In genomic region chr5:29230481-29230880, GRCm38 (mm10) we compare ENCODE assay signal across 34 mouse cellular contexts.
"Had no signal": no experiment of that assay in that cellular context is flagged by ENCODE, and none has a peak within 500 bp of the region (broad histone marks: within the 10 kb centered on the region; RNA-seq: fewer than 3 reads in every experiment).

No protein-coding gene starts in this region.

- H3K27me3 ChIP-seq: heart, embryonic 12.5 days; heart, embryonic 13.5 days; heart, embryonic 15.5 days; hindbrain, embryonic 12.5 days; hindbrain, embryonic 13.5 days; hindbrain, embryonic 15.5 days; intestine, embryonic 15.5 days; kidney, embryonic 15.5 days had no signal

- H3K9ac ChIP-seq: heart, embryonic 12.5 days; heart, embryonic 13.5 days; heart, embryonic 15.5 days; hindbrain, embryonic 12.5 days; hindbrain, embryonic 13.5 days; hindbrain, embryonic 14.5 days; hindbrain, embryonic 15.5 days; intestine, embryonic 15.5 days; kidney, embryonic 15.5 days had no signal

- ATAC-seq: hindbrain, embryonic 16.5 days; hindbrain, postnatal 0 days; inflammation-experienced regulatory T-cells, adult 6 months; intestine, embryonic 15.5 days; intestine, embryonic 16.5 days; intestine, postnatal 0 days had no signal

- H3K4me3 ChIP-seq: heart, embryonic 12.5 days; heart, embryonic 13.5 days; heart, embryonic 15.5 days; hindbrain, embryonic 10.5 days; hindbrain, embryonic 12.5 days; hindbrain, embryonic 13.5 days; hindbrain, embryonic 15.5 days; intestine, embryonic 15.5 days; kidney, embryonic 15.5 days; layer of hippocampus, adult 2 months; left cerebral cortex, adult 2 months had no signal

- H3K27ac ChIP-seq: heart, embryonic 13.5 days; heart, embryonic 15.5 days; hindbrain, embryonic 10.5 days; hindbrain, embryonic 12.5 days; hindbrain, embryonic 13.5 days; hindbrain, embryonic 14.5 days; hindbrain, embryonic 15.5 days; hindbrain, postnatal 0 days; intestine, embryonic 15.5 days; kidney, embryonic 15.5 days; kidney, postnatal 0 days; layer of hippocampus, adult 2 months; left cerebral cortex, adult 2 months had no signal

- H3K36me3 ChIP-seq: heart, embryonic 12.5 days; heart, embryonic 15.5 days; intestine, embryonic 15.5 days; kidney, embryonic 15.5 days had no signal

- H3K4me2 ChIP-seq: heart, embryonic 12.5 days; heart, embryonic 13.5 days; heart, embryonic 15.5 days; hindbrain, embryonic 12.5 days; hindbrain, embryonic 13.5 days; hindbrain, embryonic 14.5 days; hindbrain, embryonic 15.5 days; intestine, embryonic 15.5 days; kidney, embryonic 15.5 days had no signal

- H3K4me1 ChIP-seq: heart, embryonic 12.5 days; heart, embryonic 13.5 days; heart, embryonic 15.5 days; hindbrain, embryonic 10.5 days; hindbrain, embryonic 12.5 days; hindbrain, embryonic 13.5 days; hindbrain, embryonic 15.5 days; intestine, embryonic 15.5 days; kidney, embryonic 15.5 days had no signal

- DNase-seq: heart, postnatal 10 days; heart, postnatal 14 days; heart, postnatal 36 days; heart, postnatal 4 days; kidney, adult 11 months; kidney, adult 18-20 months; kidney, adult 2 months; kidney, adult 8-10 months; kidney, adult 9 months; kidney, postnatal 10 days; kidney, postnatal 14 days; kidney, postnatal 25 days; kidney, postnatal 36 days; kidney, postnatal 4 days; layer of hippocampus, adult 9-11 months; layer of hippocampus, postnatal 36 days had no signal

- H3K9me3 ChIP-seq: heart, embryonic 12.5 days; heart, embryonic 13.5 days; heart, embryonic 15.5 days; hindbrain, embryonic 10.5 days; hindbrain, embryonic 12.5 days; hindbrain, embryonic 13.5 days; hindbrain, embryonic 15.5 days; intestine, embryonic 15.5 days; kidney, embryonic 15.5 days had no signal
